Mouse (Mus musculus) cerebral cortex, adult 2 months (tissue): Measurements from ENCODE around the gene Gls.

Source experiments
- WGBS: fragments of 180-500 bp; shearing (Covaris S2); methylation state at CpG from one replicate; pipeline ENCODE4 v1.1.7; 2018; 5-methylcytosine and 5-hydroxymethylcytosine counted together

Gls gene

GRCm38 (mm10) chr1:52118860-52119591, 114.0 kb downstream of the Gls start, which contains the start of gene Stat1:
Stat1 (plus strand) TSS chr1:52119440.
- 2% methylated on average over 37 of the region's 37 CpGs for WGBS

GRCm38 (mm10) chr1:52117777-52118176, 115.3 kb downstream of the Gls start:
- 96% methylated on average over 1 of the region's 1 CpGs for WGBS

- 73% methylated on average over 3 of the region's 3 CpGs for WGBS
Observed at GRCm38 (mm10) chr1:52116441-52116840, 116.6 kb downstream of the Gls start.

- under 1% methylated on average over 32 of the region's 32 CpGs for WGBS
Observed at GRCm38 (mm10) chr1:52113666-52114069, 119.4 kb downstream of the Gls start.
